Mouse (Mus musculus) CH12.LX (cell line): ENCODE measurements at regions not wholly inside any gene's neighbourhood (a gene's known extent, or its start where the extent isn't known, plus 50 kb on each side); places are given as distances from the start of the nearest gene placed in this dataset.

Experiments
- DNase-seq: peaks from one replicate; pipeline ENCODE4 v3.0.0-alpha.2; 2013; ENCODE audit errors: extremely low read depth
- H3K27ac ChIP-seq: 2 replicates; pipeline ENCODE4 v1.5.1; 2012; ENCODE audit warnings: low read depth, mild to moderate bottlenecking, control low read depth, moderate library complexity; ENCODE audit not compliant: insufficient read depth
- H3K27me3 ChIP-seq: replicated peaks from 2 replicates; pipeline ENCODE3; 2012; ENCODE audit warnings: inconsistent platforms
- H3K36me3 ChIP-seq, 2 experiments: replicated peaks in 1 of 2; 2 replicates each; pipeline versions ENCODE3 to v1.6.1; 2012; ENCODE audit warnings: inconsistent platforms in 1 of 2, low read length in 1 of 2, mild to moderate bottlenecking in 1 of 2, mixed read lengths in 1 of 2, moderate library complexity in 1 of 2; ENCODE audit not compliant: control insufficient read depth in 1 of 2, insufficient read depth in 1 of 2
- H3K4me1 ChIP-seq, 2 experiments: 2 replicates each; pipeline ENCODE4 v1.6.1; 2012; ENCODE audit warnings: inconsistent platforms in 1 of 2, moderate library complexity in 1 of 2; ENCODE audit not compliant: insufficient read depth in 2 of 2, control insufficient read depth in 1 of 2
- H3K4me2 ChIP-seq: 2 replicates; pipeline ENCODE4 v1.6.1; 2012; ENCODE audit warnings: low read depth, mild to moderate bottlenecking, control low read depth; ENCODE audit not compliant: poor library complexity, insufficient read depth, severe bottlenecking
- H3K4me3 ChIP-seq, 3 experiments: fragments of 150-350 bp in 1 of 3; sonication (generic) in 1 of 3; replicated peaks in 1 of 3; 2 replicates each; pipeline versions ENCODE3 to v1.5.1; 2011 to 2012; ENCODE audit warnings: low read depth in 2 of 3, low read length in 2 of 3, mild to moderate bottlenecking in 2 of 3, moderate library complexity in 2 of 3, control low read depth in 1 of 3, improper control_type of control experiment in 1 of 3, inconsistent platforms in 1 of 3, mixed read lengths in 1 of 3; ENCODE audit not compliant: poor library complexity in 1 of 3
- H3K79me2 ChIP-seq: replicated peaks from 2 replicates; pipeline ENCODE4 v1.6.1; 2012; ENCODE audit warnings: mild to moderate bottlenecking, moderate library complexity; ENCODE audit not compliant: control insufficient read depth, poor library complexity, insufficient read depth, severe bottlenecking; ENCODE audit errors: extremely low read depth
- H3K9ac ChIP-seq: 2 replicates; pipeline ENCODE4 v1.6.1; 2012; ENCODE audit warnings: low read depth, mild to moderate bottlenecking, control low read depth, moderate library complexity; ENCODE audit not compliant: insufficient read depth
- H3K9me3 ChIP-seq: replicated peaks from 2 replicates; pipeline ENCODE3; 2012; ENCODE audit warnings: low read length, inconsistent platforms, mixed read lengths
- BHLHE40 ChIP-seq: IDR thresholded peaks from 2 replicates; pipeline ENCODE4 v1.6.1; 2011; ENCODE audit warnings: mild to moderate bottlenecking, low read depth, low read length, improper control_type of control experiment
- CHD1 ChIP-seq: IDR thresholded peaks from 2 replicates; pipeline ENCODE4 v1.6.1; 2012; ENCODE audit warnings: low read depth, low read length, improper control_type of control experiment, inconsistent platforms
- CHD2 ChIP-seq: IDR thresholded peaks from 2 replicates; pipeline ENCODE4 v1.6.1; 2011; ENCODE audit warnings: low read length, improper control_type of control experiment
- CTCF ChIP-seq, 2 experiments: IDR thresholded peaks in 1 of 2; conservative IDR thresholded peaks in 1 of 2; 2 replicates each; pipeline ENCODE4 v1.5.1; 2011 to 2012; ENCODE audit warnings: low read depth in 2 of 2, low read length in 2 of 2, improper control_type of control experiment in 1 of 2, inconsistent platforms in 1 of 2, mild to moderate bottlenecking in 1 of 2, moderate library complexity in 1 of 2
- E2F4 ChIP-seq: IDR thresholded peaks from 2 replicates; pipeline ENCODE4 v1.6.1; 2011; ENCODE audit warnings: low read depth, low read length, improper control_type of control experiment; ENCODE audit not compliant: insufficient replicate concordance
- ETS1 ChIP-seq: conservative IDR thresholded peaks from 2 replicates; pipeline ENCODE4 v1.6.1; 2012; ENCODE audit warnings: low read depth, mild to moderate bottlenecking, inconsistent platforms, low read length, improper control_type of control experiment, moderate library complexity
- GABPA ChIP-seq: IDR thresholded peaks from 2 replicates; pipeline ENCODE4 v1.6.1; 2012; ENCODE audit warnings: low read depth, low read length, improper control_type of control experiment, inconsistent platforms; ENCODE audit not compliant: insufficient replicate concordance
- HCFC1 ChIP-seq: IDR thresholded peaks from 2 replicates; pipeline ENCODE4 v1.6.1; 2012; ENCODE audit warnings: low read depth, mild to moderate bottlenecking, inconsistent platforms, low read length, improper control_type of control experiment
- JUN ChIP-seq: IDR thresholded peaks from 2 replicates; pipeline ENCODE4 v1.6.1; 2011; ENCODE audit warnings: low read depth, mild to moderate bottlenecking, low read length, improper control_type of control experiment, moderate library complexity; ENCODE audit not compliant: insufficient read depth
- JUND ChIP-seq: conservative IDR thresholded peaks from 2 replicates; pipeline ENCODE4 v1.6.1; 2011; ENCODE audit warnings: low read depth, low read length, improper control_type of control experiment
- KAT2A ChIP-seq: IDR thresholded peaks from 2 replicates; pipeline ENCODE4 v1.6.1; 2012; ENCODE audit warnings: low read length, improper control_type of control experiment, inconsistent platforms; ENCODE audit not compliant: insufficient replicate concordance
- MAX ChIP-seq: IDR thresholded peaks from 2 replicates; pipeline ENCODE4 v1.6.1; 2011; ENCODE audit warnings: low read length, improper control_type of control experiment
- MXI1 ChIP-seq: IDR thresholded peaks from 2 replicates; pipeline ENCODE4 v1.6.1; 2011; ENCODE audit warnings: mild to moderate bottlenecking, low read depth, low read length, improper control_type of control experiment
- NELFE ChIP-seq: IDR thresholded peaks from 2 replicates; pipeline ENCODE4 v1.6.1; 2011; ENCODE audit warnings: low read depth, low read length, improper control_type of control experiment
- POLR2A ChIP-seq: IDR thresholded peaks from 2 replicates; pipeline ENCODE4 v1.6.1; 2011; ENCODE audit warnings: low read depth, mild to moderate bottlenecking, improper control_type of control experiment, low read length
- POLR2AphosphoS2 ChIP-seq: IDR thresholded peaks from 2 replicates; pipeline ENCODE4 v1.6.1; 2011; ENCODE audit warnings: low read depth, low read length, improper control_type of control experiment
- RAD21 ChIP-seq: IDR thresholded peaks from 2 replicates; pipeline ENCODE4 v1.6.1; 2011; ENCODE audit warnings: low read depth, mild to moderate bottlenecking, low read length, improper control_type of control experiment, moderate library complexity
- RCOR1 ChIP-seq: conservative IDR thresholded peaks from 2 replicates; pipeline ENCODE4 v1.6.1; 2012; ENCODE audit warnings: low read depth, mild to moderate bottlenecking, inconsistent platforms, low read length, improper control_type of control experiment
- TBP ChIP-seq: conservative IDR thresholded peaks from 2 replicates; pipeline ENCODE4 v1.6.1; 2011; ENCODE audit warnings: low read depth, low read length, improper control_type of control experiment
- ZC3H11A ChIP-seq: IDR thresholded peaks from 2 replicates; pipeline ENCODE4 v1.6.1; 2012; ENCODE audit warnings: low read depth, mild to moderate bottlenecking, inconsistent platforms, low read length, improper control_type of control experiment
- ZKSCAN1 ChIP-seq: IDR thresholded peaks from 2 replicates; pipeline ENCODE4 v1.6.1; 2012; ENCODE audit warnings: low read depth, inconsistent platforms, low read length, improper control_type of control experiment, borderline replicate concordance
- dilution Hi-C: fragments of 300-500 bp; cut with MboI; formaldehyde crosslinking; loops from 2 replicates; pipeline ENCODE4 v1.14.3; 2020; ENCODE audit warnings: low sequenced_read_pairs; ENCODE audit not compliant: extremely low pct_unique_long_range_greater_than_20kb, extremely low pct_ligation_motif_present
- in situ Hi-C: fragments of 300-500 bp; cut with MboI; formaldehyde crosslinking; loops from 3 replicates; pipeline ENCODE4 v1.14.3; 2019; ENCODE audit warnings: low sequenced_read_pairs, low pct_ligation_motif_present, low pct_unique_long_range_greater_than_20kb, mixed read lengths

GRCm38 (mm10) chr13:55981041-55981440 is 145.0 kb upstream of the Pitx1 start:
- no peak for DNase-seq
- H3K27ac ChIP-seq, result no peak overlapping the region
- H3K4me2 ChIP-seq, result no peak overlapping the region
- no peak overlapping the region for H3K9ac ChIP-seq
- no peaks in the 10 kb centered on the region for H3K4me1 ChIP-seq
- dilution Hi-C loops, result no loop called here
- H3K4me3 ChIP-seq, result no peak overlapping the region
- H3K9me3 ChIP-seq, result no peaks in the 10 kb centered on the region
- H3K36me3 ChIP-seq, result no peaks in the 10 kb centered on the region
- H3K27me3 ChIP-seq, result peaks cover 51% of the 10 kb centered on the region
- TF ChIP-seq ZC3H11A (no peak), RAD21 (no peak), ETS1 (no peak), KAT2A (no peak), MAX (no peak), HCFC1 (no peak), POLR2AphosphoS2 (no peak), CHD2 (no peak), CHD1 (no peak), ZKSCAN1 (no peak), BHLHE40 (no peak), JUND (no peak), JUN (no peak), MXI1 (no peak), POLR2A (no peak), RCOR1 (no peak), E2F4 (no peak), NELFE (no peak), CTCF (conservative IDR thresholded peaks at IDR 0.05 in 1 of 2, IDR thresholded peaks at IDR 0.05 in 1 of 2; ENCODE audit: low read depth in 2 of 2, low read length in 2 of 2) (no peak)
- in situ Hi-C loops, result no loop called here
- no peaks in the 10 kb centered on the region for H3K79me2 ChIP-seq

GRCm38 (mm10) chr13:55977902-55978301 is 141.9 kb upstream of the Pitx1 start:
- DNase-seq, result peak; percentile 16
- no peaks in the 10 kb centered on the region for H3K9me3 ChIP-seq
- no peak overlapping the region for H3K9ac ChIP-seq
- TF ChIP-seq ETS1 (no peak), HCFC1 (peak; percentile 68), POLR2AphosphoS2 (no peak), GABPA (no peak), TBP (no peak)
- H3K4me3 ChIP-seq, result no peak overlapping the region
- H3K79me2 ChIP-seq, result no peaks in the 10 kb centered on the region
- dilution Hi-C loops (no loop called here), in situ Hi-C loops (no loop called here)
- H3K27me3 ChIP-seq, result peaks cover 31% of the 10 kb centered on the region
- H3K36me3 ChIP-seq, result no peaks in the 10 kb centered on the region
- no peak overlapping the region for H3K27ac ChIP-seq
- H3K4me1 ChIP-seq, result no peaks in the 10 kb centered on the region
- H3K4me2 ChIP-seq, result no peak overlapping the region
